Mouse (Mus musculus) liver, embryonic 14.5 days (tissue): ENCODE results near the gene Tor1aip2.

Source experiments
- CTCF ChIP-seq: IDR thresholded peaks from 2 replicates; pipeline ENCODE4 v1.5.1; 2016; ENCODE audit warnings: antibody characterized with exemption, low read depth, control low read depth
- EP300 ChIP-seq: IDR thresholded peaks from 2 replicates; pipeline ENCODE4 v1.6.1; 2016; ENCODE audit warnings: antibody characterized with exemption, low read depth

GRCm38 (mm10) chr1:156070106-156070505 lies 34.9 kb downstream of the Tor1aip2 start:
- TF ChIP-seq EP300 (no peak), CTCF (no peak)
